Mouse (Mus musculus) urinary bladder, postnatal 36 days (tissue): ENCODE data around the gene Zzz3.

Experiments
- DNase-seq, 2 experiments: peaks; one replicate each; pipeline ENCODE4 v3.0.0; 2022; ENCODE audit warnings: low spot score in 2 of 2, mixed read lengths in 1 of 2

Zzz3 gene

DNA sequence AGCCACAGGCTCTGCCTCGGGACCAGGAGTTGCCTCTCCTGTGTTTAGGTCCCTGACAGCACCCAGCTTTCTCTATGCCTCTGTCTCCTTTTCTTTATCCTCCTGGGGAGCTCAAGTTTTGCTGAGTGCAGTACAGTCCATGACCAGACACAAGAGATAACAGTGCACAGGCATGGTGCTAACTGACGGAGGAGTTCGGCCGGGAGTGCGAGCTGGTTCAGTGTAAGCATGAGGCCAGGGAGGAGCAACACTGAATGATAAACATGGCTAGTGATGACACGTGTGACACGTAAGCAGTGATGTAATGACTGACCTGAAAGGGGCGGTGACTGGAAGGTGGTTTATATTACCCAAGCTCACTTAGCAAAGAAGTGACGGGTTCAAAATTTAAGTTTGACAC, 71.6 kb downstream of the Zzz3 start:
- DNase-seq: no peak

DNA sequence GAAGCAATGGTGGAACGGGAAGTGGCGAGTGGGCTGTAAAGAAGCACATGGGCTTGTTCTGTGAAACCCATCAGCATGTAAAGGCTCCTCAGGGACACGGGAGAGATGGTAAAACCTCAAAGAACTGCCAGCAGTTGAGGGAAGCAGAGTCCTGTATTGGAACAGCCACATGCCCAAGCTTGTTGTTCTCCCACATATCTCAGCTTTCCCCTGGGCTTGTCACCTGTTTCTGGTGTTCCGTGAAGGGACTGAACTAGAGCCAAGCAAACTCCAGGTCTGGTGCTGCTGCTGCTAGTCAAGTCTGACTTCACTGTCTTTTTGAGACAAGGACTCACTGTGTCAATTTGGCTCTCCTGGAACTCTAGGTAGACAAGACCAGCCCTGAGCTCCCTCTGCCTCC, 72.0 kb downstream of the Zzz3 start:
- no peak for DNase-seq

DNA sequence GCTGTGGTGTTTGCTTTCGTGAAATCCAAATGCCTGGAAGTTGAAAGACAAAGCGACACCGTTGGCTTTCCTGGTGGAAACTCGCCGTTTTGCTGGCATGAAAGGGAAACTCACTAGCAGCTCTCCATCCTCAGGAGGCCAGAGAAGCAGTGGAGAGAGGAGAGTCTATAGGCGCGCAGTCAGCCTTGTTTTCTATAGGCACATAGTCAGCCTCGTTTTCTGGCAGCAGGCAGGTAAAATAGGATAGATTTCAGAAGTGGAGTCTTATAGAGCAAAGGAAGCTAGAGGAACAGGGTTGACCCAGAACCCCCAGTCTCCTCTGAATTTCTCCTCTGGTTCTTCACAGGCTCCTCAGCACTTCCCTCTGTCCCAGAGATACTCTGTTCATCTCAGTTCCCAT, 72.8 kb downstream of the Zzz3 start:
- DNase-seq: no peak

DNA sequence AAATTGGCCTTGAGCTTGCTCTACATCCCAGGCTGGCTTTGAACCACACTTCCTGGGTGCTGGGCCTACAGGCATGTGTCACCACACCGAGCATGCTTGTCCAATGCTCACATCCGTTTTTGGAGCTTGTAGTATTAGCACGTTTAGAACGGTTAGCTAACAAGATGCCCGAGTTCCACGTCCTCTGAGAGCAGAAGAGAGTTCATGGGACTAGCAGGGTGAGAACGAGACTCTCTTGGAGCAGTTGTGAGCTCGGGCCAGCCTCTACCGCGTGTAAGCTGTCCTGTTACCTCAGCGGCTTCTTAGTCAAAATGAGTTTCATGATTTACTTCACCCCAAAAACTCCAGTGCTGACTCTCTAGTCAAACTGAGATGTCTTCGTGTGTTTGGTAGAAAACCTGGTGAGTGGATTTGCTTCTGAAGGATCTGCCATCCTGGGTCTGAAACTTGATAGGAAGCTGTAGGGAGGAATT, 73.3 kb downstream of the Zzz3 start:
- DNase-seq: no peak

DNA sequence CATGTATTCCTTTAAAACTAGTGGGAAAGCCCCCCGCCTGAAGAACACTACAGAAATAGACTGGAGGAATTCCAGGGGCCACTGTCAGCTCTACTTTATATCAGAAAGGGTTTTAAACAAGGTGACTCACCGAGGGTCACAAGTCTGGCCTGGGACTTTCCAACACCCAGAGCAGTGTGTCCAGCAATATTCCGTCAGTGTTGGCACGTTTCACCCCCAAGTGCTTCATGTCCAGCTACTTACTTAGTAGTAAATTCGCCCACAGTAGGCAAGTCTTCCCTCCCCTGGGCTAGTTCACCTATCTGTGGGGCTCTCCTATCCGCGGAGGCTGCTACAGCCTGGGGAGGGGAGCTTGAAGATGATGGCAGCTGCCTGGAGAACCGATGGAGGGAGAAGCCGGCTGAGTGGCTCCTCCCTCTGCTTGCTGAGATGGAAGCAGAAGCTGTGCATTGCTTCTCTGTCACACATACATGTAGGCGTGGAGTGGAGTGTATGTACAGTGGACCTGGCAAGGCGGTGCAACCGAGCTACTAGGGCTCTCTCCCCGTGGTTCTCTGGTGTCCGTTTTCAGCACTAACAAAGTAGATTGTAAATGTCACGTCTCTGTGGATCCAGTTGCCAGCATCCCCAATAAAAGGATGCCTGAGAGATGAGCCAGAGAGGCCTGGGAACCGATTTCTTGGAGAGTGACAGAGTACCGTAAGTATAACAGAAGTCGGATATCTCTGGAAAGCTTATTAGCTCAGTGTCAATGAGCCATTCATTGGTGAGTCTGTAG, 74.3 kb downstream of the Zzz3 start:
- no peak for DNase-seq

DNA sequence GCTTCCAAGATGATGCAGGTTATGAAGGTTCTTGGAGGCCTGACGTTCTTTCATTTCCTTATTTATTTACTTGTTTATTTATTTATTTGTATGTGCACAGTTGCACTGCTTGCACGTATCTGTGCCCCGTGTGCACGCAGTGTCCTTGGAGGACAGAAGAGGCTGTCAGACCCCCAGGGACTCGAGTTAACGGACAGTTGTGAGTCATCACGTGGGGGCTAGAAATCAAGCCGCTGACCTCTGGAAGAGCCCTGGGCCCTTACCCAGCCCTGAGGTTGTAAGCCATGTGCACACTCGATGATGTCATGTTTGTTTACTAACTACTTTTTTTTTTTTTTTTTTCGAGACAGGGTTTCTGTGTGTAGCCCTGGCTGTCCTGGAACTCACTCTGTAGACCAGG, 75.1 kb downstream of the Zzz3 start:
- DNase-seq: no peak

DNA sequence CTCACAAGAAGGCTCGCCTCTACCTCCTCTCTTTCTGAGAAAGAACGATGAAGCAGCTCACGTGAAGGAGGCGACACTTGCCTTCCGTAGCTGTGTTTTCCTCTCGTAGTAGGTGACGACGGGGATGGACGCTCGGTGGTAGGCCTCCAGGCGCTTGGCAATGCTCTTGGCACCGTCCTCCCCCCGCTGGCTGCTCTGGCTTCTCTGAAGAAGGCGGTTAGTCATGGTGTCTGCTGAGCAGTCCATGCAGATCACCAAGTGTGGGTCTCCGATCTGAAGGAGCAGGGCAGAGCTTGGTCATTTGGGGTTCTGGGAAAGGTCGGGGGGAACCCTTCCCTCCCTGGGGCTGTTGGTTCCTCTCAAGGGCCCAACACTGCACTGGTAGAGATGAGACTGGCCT, 77.4 kb downstream of the Zzz3 start:
- DNase-seq: no peak

DNA sequence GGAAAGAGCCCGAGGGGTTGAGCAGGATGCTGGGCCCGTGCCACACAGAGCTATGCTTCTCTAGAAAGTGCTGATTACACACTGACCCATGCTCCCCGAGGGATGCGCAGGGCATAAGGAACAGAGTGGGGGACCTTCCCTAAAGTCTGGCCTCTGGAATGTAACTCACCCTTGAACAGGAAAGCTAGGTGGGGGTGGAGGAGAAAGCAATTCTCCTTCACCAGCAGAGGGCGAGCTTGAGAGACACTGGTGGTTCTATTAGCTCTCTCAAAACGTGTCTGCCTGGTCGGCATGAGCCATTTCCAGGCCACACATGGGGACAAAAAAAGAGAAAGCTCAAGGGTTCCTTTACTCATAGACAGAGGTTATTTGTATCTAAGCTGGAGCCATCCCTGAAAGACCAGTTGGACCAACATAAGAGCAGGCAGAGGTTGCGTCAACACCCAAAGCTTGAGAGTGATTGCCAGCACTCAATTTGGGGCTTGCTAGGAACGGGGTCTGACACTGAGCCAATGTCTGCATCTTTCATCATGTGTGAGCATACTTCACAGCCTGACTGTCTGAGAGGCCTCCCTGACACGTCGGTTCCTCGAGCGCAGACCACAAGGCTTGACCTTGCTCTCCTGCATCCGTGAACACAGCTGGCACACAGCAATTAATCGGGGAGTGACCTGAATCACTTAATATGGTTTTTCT, 79.5 kb downstream of the Zzz3 start:
- peak; percentile 22 to 41 for DNase-seq

DNA sequence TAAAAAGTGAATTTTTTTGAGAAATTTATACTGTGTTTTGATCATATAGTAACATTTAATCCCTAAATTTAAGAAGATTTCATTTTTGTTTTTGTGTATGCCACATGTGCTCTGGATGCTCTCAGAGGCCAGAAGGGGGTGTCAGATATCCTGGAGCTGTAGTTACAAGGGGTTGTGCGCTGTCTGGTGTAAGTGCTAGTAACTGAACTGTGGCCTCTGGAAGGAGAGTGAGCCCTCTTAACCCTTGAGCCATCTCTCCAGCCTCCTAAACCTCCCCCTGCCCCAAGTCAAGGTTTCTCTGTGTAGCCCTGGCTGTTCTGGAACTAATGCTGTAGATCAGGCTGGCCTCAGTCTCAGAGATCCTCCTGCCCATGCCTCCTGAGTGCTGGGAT, 80.0 kb downstream of the Zzz3 start:
- no peak for DNase-seq

DNA sequence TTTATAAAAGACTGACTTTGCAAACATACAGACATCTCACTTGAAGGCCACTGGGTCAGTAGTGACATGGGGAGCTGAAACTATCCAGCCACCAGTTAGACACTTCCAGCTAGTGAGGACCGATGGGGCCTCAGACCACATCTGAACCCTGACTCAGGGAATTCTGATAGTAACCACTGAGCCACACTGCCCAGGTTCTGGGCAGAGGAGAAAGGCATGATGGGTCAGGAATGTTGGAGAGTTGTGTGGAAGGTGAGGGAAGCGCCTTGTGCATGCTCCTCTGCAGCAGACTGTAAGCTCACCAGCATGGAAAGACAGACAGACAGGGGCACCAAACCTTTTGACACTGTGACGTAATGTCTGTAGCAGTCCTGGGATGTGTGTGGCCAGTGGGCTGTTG, 80.6 kb downstream of the Zzz3 start:
- DNase-seq: no peak

DNA sequence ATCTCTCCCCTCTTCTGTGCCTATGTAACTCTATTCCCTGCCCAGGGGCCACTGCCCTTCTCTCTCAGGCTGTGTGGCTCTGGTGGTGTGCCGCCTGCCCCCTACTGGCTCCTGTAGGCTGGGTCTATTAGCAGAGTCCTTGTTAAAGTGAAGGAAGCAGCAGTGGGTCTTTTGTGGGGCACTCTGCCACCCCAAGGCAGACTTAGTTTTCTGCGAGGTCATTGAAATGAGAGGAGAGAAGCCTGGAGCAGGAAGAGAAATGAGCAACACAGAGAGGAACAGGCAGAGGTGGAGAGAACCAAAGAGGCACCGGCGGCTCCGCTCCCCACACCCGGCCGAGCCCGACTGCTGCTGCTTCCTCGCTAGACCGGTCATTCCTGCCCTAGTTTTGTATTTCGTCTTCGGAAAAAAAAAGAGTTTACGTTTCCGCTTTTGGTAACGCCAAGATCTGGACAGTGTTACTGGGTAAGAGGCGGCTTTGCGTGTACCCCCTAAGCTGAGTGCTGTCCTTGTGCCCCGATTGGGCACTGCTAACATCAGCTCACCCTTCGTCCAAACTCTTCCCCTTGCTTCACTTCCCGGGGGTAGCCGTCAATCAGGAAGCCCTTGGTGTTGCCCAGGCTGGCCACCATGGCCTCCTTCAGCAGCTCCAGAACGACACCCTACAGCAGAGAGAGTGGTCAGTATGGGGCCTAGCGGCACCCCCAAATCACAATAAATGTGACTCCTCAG, 82.7 kb downstream of the Zzz3 start:
- DNase-seq: peak; percentile 68 to 70

DNA sequence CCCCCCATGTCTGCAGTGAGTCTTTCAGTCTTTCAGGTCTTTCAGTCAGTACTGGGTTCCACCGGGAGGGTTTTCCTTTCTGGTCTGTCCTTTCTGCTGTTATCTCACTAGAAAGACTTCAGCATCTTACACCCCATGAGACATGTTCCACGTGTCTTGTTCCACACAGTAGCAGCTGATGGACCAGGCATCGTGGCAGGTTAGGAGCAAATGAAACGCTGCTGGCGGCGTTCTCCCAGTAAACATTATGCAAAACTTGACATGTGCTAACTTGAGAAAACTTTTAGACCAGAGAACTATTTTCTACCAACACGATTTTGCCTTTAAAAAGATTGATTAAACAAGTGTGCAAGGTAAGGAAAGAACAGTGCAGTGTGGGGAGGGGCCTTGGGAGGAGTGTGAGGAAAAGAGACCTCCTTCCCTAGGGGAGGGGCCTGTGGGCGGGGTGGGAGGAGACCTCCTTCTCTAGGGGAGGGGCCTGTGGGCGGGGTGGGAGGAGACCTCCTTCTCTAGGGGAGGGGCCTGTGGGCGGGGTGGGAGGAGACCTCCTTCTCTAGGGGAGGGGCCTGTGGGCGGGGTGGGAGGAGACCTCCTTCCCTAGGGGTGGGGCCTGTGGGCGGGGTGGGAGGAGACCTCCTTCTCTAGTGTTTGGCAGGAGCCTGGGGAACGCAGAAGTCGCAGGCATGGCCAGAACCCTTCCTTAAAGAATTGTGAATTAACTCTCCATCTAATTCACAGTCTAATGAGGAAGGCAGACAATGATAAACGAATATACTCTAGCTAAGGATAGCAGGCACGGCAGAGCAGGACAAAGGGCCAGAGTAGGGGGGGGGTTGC, 83.5 kb downstream of the Zzz3 start:
- peak; percentile 28 to 43 for DNase-seq

DNA sequence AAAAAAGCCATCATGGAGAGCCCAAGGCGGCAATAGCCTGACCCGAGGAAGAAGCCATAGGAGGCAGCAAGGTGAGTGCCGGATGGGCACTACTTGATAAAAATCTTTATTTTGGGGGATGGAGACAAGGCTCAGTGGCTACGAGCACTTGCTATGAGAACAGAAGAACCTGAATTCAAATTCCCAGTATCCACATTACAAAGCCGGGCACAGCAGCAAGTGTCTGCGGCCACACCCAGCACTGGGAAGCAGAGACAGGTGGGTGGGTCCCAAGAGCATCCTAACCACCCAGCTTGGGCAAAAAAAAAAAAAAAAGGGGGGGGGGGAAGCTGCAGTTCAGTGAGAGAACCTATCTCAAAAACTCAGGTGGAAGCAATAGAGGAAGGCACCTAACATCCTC, 85.1 kb downstream of the Zzz3 start:
- no peak for DNase-seq

DNA sequence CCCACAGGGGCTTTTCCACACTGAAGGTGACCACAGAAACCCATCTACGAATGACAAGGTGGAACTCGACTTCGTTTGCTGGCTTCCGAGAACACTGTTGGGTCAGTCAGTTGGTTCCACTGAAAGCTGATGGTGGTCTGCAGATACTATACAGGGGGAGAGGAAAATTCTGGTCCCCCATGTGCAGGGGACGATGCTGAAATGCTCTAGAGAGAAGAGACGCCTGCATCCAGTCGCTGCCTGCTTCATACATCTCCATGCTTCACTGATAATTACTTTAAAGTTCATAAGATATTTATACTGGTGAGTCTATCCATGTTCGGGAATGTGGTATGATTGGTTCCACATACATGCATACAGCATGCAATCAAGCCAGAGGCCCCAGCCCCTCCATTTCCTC, 86.9 kb downstream of the Zzz3 start:
- no peak for DNase-seq

DNA sequence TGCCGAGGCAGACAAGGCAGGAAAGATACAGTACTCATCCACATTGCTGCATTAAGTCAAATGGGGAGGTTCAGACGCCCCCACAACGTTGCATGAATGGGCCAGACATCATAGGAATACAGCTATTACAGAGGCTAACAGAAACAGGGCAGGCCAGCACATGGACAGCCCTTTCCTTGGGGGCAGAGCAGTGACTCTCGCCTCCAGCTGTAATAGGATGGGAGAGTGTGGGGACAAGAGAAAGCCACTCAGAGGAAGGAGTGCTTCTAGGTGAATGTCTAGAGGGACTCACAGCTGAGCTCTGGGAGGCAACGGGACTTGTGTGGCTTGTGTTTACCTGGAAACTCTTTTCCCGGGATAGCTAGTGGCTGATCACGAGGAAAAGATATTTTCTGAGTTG, 88.5 kb downstream of the Zzz3 start:
- no peak for DNase-seq

DNA sequence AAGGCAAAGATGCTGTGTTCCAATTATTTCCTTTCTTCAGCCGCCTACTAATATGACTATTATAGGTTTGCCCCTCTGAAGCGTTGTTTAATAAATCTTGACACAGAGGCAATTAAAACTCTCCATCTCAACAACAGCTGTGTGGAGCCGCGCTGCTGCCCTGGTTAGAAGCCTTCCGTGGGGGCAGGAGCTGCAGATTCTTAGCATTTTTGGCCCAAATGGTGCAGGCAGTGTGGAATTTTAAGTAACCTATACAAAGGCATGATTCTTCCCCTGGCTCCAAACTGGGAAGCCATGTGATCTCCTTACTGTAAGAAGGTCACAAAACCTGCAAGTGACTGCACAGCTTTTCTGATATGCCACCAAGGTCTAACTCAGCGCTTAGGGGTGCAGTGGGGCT, 88.9 kb downstream of the Zzz3 start:
- DNase-seq: no peak

DNA sequence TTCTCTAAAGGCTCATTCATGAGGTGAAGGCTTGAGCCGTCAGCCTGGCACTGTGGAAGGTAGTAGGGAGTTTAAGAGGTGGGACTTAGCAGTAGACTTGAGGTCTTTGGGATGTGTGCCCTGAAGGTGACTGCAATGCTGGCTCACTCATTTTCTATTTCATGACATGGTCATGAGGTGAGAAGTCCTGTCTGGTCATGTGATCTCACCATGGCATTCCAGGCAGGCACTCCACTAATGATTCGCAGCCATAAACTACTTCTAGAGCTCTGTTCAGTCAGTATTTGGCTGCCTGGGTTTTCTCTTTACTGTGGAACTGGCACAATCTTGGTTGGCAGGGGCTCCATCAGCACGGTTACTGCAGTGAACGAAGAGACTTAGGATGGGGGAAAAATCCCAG, 93.7 kb downstream of the Zzz3 start:
- no peak for DNase-seq

DNA sequence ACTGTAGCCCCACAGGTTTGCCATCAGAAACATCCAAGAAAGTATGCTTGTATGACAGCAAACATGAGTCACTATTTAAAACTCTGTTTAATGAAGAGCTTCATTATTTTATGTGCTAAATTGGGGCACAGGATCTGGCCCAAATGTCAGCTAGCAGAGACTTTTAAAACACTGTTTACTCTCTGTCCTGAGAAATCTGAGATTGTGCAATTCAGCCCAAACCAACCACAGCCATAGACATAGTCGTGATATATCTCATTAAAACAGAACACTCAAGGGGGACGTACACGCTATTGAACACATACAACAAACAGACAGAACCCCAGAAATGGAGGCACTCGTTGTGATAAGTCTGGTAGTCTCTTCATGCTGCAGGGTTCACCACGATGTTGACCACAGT, 95.2 kb downstream of the Zzz3 start:
- no peak for DNase-seq

DNA sequence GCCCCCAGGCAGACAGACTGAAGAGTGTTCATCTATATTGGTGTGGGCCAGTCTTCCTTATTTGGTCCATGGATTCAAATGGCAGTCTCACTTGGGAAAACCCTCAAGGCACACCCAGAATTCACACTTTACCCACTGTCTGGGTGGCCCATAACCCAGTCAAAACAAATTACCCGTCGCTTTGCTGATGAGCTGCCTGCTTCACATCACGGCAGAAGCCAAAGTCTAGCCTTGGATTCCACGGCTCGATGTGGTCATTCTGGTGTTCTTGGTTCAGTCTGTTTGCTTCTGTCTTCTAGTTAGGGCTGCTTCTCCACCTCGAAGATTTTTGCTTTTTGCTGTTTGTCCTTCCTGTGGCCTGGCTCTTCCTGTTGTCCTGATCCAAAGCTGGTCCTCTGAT, 97.0 kb downstream of the Zzz3 start:
- no peak for DNase-seq

DNA sequence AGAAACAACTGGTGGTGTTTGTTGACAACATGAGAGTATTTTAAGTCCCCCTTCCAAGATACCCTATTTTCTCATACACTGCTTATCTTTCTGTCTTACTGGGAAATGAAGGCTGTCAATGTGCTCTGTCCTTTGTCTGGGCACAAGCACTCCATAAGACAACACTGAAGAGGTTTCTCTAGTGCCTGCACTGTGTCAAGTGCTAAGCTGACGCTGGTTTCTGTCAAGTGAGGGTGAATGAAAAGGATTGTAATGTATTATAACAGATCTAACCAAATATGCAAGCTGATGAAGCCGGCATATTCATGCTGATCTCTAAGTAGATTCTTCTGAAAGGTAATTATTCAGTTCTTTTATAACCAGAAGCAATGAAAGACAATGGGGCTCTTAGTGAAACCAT, 98.5 kb downstream of the Zzz3 start:
- no peak for DNase-seq

DNA sequence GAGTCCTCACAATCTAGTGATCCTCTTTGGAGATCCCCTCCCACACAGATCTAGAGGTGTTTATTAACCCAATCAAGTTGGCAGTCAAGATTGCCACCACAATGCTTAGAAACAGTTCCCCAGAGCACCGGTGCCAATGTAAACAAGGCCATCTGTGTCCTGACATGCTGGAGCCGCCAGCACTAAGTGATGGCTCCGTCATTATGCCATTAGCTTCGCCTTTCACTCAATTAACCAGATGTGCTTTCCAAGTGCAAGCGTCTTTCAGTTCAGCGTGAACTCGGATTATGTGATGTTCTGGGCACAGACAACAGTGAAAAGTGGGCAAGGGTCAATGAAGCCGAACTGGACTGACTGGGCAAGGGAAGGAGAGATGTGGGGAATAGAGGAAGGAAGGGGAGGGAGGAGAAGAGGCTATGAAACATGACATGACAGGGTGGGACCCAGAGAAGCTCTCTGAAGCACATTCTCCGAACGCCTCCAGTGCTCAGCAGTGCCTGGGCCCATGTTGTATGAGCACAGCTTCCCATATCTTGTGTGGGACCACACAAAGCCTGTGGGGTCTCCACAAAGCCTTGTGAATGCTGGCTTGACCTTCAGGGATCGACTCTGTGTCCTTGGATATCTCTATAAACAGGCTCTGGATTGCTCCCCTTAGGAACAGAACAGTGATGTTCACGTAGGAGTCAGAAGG, 99.5 kb downstream of the Zzz3 start:
- no peak for DNase-seq
